Mouse (Mus musculus) right cerebral cortex, adult 18-20 months (tissue): ENCODE measurements around the gene Rapgef1.

Experiments
- DNase-seq: peaks from one replicate; pipeline ENCODE4 v3.0.0; 2022; ENCODE audit warnings: mixed read lengths

Gene Rapgef1

DNA sequence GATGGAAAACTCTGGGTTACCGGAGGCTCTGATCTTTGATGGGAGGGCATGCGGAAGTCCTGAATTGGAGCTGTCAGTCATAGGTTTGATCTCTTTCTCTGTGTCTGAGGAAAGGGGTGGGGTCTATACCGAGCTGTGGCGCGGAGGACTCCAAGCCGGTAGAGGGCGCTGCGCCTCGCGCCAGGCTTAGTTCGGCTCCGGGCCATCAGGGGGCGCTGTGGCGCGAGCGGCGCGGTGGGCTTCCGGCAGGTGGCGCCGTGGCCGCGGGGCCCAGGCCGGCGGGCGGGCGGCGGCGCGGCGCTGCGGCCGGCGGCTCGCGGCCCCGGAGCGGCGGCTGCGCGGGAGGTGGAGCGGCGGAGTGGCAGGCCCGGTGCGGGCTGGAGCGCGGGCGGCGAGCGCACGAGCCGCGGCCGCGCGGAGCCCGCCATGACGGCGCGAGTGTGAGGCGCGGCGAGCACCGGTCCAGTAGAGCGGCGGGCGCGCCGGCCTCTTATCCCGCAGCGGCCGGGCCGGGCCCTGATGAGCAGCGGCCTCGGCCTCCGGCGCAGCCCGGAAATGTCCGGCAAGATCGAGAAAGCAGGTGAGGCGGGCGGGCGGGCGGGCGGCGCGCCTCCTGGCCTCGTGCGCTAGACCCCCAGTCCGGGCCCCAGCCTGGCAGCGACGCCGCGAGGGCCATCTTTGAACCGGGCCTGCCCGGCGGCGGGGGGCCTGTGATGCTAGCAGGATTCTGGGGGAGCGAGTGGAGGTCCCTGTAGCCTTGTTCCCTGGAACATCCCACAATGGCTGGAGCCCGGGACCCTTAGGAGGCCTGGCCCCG lies at the start of gene Rapgef1:
Gene Rapgef1, plus strand, starts transcription at position 237 of the 817 bp plus-strand sequence.
- peak; percentile 81 for DNase-seq

DNA sequence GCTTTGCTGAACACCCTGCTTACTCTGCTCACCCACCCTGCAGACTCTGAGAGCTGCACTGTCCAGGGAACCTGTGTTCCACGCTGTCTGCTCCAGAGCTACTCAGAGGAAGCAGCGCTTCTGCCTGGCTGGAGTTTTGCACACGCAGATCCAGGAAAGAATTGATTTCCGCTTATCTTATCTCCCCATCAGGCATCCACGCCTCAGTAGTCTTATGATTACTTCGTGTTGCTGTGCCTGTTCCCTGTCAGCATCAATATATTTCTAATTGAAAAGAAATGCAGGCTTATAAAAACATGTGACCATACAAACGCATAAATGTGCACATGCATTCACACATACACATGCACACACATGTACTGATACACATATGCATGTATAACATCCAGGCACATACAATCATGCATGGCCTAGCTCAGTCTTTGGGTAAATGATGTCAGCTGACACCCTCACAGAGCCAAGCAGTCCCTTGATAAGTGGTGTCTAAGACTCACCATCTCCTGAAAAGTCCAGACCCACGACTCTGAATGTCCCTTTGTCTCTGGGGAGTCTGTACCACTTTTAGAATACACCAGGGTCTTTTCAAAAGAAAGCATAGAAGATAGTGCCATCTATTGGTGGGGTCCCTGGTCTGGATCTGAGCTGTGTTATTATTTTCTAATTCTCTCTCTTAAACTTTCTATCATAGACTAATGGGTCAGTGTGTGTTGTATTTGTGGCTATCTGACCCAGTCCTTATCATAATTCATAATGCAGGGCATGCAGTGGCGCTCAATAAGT lies 47.4 kb upstream of the Rapgef1 start:
- DNase-seq: no peak

DNA sequence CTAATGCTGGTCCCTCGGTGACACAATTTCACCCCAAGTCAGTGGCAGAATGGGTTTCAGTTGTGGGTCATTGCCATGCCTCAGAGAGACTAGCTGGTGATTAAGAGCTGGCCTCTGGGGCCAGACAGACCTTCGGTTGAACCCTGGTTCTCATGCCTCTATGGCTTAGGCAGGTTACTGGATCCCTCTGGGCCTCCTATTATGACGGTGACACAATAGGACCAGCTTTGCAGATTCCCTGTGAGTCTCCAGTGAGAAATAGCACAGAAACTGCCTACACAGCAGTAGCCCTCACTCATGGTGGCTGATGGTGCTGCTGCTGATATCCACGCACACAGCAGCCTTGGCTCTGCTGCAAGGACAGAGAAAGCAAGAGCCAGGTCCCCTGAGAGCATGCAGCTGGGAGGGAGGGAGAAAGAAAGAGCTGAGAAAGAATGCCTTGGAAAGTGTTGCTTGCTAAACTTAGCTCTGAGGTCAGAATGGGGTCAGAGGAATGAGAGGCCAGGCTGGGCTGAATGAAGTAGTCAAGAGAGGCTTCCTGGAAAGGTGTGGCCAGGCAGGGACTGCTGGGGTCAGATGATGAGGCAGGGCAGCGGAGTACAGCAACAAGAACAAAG lies 46.6 kb upstream of the Rapgef1 start:
- DNase-seq: no peak

DNA sequence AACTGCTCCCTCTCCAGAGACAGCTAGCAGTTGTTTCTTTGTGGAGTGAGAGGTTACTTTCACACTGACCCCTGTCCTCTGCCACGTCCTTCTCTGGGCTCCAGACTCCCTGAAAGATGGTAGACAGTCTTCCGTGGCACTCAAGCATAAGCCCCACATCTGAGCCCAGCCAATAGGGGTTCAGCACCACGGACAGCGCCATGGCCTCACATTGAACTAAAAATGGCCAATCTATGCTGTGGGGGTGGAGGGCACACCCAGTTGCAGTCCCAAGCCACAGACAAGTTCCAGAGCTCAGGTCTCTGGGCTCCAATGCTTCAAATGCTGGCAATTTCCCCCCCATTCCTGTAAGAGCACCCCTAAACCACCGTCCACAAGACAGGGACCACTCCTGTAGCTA lies 45.9 kb upstream of the Rapgef1 start:
- DNase-seq: no peak

DNA sequence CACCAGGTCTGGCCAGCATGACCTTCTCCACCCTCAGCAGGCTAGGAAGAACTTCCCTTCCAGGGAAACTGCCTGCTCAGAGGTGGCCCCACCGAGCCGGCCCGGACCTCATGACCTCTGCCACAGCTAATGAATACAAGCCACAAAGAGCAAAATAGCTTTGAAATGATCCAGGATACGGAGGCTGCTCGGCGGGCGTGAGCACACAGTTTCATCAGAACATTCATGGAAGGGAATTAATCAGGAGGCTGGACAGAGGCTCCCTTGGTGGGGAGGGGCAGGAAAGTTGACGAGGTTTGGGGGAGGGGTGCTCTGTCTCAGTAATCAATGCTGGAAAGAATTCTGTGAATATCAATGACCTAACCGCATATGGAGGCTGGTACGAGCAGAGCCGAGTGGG lies 45.3 kb upstream of the Rapgef1 start:
- no peak for DNase-seq

DNA sequence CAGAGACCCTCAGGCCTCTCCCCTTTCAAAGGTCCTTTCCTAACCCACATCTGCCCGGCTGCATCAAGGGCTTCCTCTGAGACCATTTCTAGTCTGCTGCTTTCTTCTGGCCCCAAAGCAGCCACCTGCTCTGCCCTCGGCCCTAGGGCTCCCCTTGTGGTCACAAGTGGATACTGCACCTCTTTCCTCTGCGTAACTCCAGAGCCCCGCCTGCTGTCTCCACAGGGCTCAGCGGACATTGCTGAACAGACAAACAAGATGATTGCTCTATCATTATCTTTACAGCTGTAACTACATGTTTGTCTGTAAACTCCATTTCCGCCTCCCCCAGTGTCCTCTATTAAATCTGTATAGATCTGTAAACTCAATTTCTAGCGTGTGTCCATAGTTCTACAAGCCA lies 37.1 kb upstream of the Rapgef1 start:
- DNase-seq: peak; percentile 81

DNA sequence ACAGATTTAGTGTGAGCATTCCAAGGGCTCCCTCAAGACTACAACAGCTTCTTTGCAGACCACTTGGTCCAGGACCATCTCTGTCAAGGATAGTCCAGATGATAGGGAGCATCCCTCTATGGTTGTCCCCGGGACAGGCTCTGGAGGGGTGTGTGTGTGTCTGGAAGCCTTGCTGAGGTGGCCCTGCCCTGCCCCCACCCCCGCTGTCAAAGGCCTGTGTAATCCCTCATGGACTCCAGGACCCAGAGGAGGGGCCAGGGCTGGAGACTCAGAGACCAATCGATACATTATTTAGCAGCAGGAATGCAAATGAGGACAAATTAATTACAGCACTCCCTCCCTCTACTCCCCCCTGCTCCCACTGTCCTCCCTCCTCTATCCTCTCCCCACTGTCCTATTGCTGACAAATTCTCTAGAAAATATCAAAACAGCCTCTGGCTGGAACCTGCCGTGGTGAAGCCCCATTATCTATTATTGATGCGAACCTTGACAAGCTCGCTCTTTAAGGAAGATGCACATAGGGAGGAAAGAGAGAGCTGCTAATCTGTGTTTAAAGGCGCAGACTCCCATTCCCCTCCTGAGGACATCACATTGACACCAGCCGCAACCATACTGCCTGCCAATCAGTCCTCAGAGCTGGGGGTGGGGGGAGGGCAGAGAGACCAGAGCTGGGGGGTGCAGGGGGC lies 33.4 kb upstream of the Rapgef1 start:
- DNase-seq: no peak

DNA sequence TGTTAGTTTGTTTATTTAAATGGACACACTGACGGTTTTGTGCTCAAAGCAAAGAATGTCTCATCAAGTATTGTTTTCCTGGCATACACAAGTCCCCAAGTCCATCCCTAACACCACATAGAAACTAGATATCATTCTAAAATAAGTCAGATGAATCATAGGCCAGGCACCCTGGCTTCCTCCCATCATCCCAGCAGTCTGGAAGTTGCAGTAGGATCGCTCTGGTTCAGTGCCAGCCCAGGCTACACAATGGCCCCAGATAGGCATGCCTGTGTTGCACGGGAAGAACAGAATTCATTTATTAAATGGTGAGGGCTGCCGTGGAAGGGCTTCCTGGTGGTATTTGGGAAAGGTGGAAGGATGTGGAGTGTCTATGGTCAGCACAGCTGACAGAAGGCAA lies 31.5 kb upstream of the Rapgef1 start:
- DNase-seq: no peak

DNA sequence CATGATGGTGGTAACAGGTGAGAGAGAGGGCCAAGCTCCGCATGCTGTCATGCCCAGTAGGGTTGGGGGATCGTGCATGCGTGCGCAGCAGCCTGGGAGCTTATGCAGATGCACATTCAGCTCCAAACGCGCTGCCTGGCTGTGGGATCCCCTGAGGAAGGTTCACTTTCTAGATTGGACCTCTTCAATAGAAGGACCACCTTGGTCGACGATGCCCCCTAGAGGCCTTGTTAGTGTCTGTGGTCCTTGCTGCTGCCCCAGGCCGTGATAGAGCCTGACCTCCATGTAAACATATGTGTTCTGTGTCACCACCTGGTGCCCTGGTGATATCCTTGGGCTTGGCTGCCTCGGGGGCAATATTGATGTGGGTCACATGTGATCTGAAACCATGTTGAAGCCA lies 30.3 kb upstream of the Rapgef1 start:
- DNase-seq: no peak

DNA sequence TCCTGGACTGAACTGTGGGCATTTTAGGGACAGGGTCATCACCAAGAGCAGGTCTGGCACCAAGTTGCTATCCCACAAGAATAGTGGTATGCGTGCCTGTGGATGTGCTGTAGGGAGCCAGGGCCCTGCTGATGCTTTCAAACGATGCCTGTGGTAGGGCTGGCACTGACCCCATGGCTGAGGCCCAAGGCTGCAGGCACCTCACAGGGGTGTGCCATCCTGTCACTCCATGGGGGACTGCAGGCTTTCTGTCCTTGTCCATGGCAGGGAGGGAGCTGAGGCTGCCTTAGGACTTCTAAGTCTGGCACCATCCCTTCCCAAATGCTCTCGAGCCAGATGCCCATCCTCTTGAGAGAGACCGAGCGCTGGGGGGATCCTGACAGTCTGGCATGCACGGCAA lies 27.9 kb upstream of the Rapgef1 start:
- DNase-seq: no peak

DNA sequence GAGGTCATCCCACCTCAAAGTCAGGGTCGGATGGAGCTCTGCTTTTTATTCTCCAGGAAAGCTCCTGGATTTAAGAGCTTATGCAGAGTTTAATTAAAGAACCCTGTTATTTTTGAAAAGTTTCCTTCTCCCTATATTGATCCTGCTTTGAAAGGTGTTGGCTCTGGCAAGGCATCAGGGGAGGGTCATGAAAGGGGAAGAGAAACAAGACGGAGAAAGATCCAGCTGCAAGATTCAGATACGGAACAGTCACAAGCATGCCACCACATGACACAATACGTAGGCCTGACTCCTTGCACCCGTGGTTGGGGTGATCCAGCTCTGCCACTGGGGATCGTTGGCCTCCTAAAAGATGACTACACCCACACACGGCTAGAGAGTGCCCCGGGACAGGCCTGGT lies 27.0 kb upstream of the Rapgef1 start:
- DNase-seq: no peak

DNA sequence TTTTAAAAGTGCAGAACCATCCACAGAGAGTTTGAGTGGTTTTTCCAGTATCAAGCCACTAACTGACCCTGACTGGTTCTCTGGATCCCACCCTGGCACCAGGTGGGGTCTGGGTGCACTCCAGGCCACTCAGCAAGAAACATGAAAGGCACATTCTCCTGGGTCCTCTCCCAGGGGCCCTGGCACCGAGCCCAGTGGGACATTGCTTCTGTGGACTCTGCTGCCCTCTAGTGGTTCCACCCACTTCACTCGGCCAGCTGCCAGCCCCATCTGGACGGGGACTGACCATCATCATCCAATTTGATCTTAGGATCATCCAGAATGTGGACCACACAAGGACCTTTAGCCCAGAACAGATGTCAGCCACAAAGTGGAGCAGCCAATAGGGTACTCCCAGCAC lies 15.6 kb upstream of the Rapgef1 start:
- DNase-seq: peak; percentile 66

DNA sequence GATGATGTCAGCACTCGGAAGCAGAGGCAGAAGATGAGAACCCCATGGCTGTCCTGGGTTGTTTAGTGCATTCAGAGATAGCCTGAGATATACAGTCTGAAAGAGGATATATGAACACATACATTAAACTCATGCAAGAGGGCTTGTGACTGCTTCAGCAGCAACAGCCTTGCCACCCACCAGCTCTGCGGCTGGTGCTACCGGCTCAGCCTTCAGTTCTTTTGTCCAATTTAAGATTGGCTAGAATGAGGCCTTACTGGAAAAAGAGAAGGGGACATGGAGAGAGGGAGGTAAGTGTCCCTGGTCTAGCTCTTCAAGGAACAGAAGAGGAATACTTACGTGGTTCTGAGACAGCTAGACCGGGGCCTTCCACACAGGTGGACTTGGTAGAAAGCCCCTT lies 13.9 kb upstream of the Rapgef1 start:
- DNase-seq: no peak

DNA sequence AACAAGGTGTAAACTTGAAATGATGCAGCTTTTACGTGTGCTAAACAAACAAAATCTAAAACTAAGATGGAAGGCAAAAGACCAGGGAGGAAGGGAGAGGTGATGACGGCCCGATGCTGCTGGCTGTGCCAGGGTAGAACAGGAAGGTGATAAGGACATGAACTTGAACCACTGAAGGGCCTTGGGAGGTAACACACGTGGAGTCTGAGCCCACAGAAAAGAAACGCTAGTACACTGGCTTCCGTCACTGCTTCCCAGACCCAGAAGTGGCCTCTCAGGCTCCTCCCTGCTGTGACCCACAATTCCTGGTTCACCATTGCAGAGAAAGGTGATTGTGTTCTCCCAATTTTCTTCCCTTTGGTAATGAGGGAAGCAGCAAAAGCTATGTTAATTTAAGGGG lies 13.1 kb upstream of the Rapgef1 start:
- DNase-seq: no peak

DNA sequence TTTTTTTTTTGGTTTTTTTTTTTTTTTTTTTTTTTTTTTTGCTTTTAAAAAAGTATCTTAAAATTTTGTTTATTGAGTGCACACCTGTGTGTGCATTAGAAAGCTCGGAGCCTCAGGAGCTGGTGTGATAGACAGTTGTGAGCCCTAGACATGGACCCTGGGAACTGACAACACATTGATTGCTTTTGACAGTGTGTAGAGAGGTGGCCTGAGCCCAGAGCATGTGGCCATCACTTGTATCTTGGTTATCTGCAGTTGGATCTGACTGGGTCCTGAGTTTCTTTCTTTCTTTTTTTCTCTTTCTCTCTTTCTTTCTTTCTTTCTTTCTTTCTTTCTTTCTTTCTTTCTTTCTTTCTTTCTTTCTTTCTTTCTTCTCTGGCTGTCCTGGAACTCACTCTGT lies 2.2 kb upstream of the Rapgef1 start:
- DNase-seq: no peak

DNA sequence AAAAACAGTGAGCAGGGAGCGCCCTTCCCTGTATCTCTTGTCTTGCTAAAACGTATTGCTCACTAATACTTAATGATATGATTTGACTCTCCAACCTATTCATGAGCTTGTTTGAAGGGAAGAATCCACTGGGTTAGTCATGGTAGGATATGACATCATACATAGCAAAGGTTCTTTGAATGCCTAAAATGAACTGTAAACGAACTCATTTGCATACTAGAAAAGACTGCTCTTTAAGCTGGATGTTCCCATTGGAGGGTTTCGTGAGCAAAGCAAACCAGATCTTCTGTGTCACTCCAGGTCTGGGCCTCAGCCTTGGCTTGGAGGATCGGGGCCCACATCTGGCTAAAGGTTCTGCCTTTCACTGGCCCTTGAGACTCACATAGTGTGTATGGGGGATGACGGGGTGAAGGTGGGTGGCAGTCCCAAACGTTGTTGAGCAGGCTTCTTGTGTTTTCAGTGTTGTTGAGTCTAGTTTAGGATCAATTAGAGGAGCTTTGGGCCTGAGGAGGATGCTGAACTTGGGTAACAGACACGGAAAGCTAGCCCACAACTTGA lies 515 bp upstream of the Rapgef1 start:
- no peak for DNase-seq

DNA sequence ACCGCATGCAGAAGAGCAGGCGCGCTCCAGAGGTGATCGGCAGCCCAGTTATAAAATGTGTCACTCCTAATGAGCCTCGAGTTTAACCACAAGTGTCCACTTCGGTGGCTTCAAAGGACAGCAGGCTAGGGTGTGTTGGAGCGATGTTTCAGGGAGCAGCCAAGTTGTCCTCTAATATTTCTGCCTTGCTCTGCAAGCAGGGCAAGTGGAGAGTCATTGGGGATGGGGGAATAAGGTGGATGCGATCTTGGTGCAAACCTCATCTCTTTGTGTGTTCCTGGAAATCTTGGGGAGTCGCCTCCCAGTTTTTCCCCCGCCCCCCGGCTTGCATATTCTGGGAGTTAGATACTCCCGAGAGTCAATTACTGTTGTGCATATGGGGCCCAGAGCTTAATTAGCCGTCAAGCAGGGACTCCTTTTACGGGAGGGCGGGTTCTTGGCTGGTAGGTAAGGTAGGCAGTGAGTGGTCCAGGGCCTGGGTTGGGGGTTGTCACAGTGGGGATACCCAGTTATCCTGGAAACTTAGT lies 844 bp downstream of the Rapgef1 start:
- DNase-seq: no peak

DNA sequence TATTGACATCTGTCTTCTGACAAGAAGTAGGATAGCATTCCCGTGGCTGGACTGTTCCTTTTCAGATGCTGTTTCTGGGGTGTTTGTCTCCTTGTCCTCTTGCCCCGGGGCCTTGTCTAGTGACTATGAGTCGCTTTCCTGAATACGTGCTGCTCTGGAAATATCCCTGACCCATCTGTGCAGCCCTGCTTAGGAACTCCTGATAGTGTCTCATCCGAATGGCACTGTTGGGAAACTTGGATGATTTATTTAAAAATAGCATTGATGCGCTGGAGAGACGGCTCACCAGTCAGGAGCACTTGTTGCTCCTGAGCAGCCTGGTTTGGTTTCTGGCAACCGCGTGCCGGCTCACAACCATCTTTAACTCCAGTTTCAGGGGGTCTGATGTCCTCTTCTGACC lies 1.6 kb downstream of the Rapgef1 start:
- no peak for DNase-seq

DNA sequence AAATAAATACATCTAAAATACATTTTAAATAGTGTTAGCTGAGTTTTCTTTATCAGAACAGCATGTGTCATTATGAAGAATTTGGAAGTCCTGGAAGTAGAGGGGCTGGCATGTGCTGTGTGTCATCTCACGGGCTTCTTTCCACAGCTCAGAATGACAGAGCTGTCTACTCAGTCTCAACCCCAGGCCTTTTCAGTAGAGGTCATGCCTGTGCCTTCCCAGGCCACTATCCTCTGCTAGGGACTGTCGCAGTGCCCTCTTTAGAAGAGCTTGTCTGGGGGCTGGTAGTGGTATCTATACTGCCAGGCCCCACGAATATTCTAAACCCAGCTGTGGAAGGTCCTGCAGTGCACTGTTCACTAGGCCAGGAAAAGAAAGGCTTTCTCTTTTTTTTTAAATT lies 2.1 kb downstream of the Rapgef1 start:
- no peak for DNase-seq

DNA sequence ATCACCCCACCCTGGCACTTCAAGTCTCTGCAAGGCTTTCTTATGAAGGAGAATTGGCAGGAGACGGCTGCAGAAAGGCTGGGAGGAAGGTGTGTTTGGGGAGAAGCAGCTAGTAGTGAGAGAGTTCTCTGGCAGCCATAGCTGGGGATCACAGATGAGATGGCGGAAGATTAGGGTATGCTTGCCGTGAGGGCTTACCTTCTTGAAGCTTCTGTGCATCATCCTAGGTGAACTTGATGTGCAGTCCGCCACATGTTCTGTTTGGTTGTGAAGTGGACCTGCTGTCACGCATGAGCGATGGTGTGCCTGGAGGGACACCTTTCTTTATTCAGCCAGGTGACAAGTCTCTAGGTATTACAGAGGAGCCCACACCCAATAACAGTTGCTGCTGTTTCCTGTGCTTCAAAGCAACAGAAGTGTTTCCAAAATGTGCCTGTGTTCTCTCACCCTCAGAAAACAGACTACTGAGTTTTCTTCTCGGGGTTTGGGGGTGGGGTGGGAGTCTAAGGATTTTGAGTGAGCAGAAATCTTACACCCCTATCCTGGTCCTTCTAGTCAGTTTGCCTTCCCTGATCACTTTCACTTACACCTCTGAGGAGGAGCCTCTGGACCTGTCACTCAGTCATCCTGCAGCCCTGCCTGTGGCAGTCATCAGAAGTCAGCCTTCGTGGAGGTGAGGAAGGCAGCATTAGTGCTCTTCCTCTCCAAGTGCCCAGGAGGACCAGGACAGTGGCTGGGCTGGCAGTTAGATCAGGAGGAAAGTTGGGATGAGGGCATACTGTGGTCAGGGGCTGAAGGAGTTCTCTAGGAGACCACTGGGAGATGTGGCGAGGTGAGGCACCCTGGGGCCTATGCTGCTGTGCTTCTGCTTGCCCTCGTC lies 2.8 kb downstream of the Rapgef1 start:
- DNase-seq: no peak

DNA sequence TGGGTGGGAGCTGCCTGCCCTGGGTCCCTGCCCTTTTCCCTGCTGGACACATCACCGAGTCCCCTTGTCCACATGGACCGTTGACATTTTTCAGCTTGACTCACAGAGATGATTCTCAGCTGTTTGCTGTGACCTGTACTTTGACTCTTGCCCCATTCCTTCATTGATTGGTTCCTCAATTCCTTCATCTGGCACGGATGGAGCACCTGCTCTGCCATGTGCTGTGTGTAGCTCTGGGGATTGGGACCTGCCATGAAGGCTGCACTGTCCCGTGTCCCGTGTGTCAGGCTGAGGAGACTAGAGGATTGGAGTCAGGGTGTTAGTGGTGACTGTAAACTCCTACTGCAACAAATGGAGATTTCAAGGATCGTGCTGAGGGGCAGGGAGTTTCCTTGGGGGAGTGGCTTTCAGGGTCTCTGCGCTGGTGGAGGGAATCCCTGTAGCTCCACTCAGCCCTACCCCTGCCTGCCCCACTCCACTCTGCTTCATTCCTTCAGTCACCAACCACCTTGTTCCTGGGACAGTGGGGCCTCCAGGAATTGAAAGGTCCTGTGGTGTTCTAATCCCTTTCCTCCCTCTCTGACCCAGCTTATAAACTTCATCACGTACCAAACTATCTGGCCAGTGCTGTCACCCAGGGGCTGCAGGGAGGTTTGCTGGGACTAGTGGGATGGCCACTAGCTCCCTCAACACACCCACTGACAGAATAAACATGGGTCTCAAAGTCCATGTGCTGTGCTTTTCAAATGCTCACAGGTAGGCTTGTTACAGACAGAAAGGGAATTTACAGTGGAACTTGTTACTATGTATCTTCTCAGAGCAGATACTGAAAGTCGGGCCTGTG lies 3.9 kb downstream of the Rapgef1 start:
- DNase-seq: no peak
